Mouse (Mus musculus): ENCODE results near the gene Tspan18. TPM values are rescaled to one million over a fixed set of nuclear protein-coding genes. Genes with fewer than 3 reads are reported as not detected.

The Tspan18 gene
- polyA plus RNA-seq, 1 experiment from 2014 or later, result 20.7 TPM

- Histone ChIP-seq H3K27ac (replicated peaks) (no peak overlapping the region; the same call in 1 of the 2 replicates), H3K36me3 (replicated peaks) (peaks cover 18% of the 10 kb centered on the region), H3K4me1 (peaks cover 46% of the 10 kb centered on the region), H3K27me3 (replicated peaks; ENCODE audit: low read depth, poor library complexity, severe bottlenecking) (no peaks in the 10 kb centered on the region), H3K9me3 (no peaks in the 10 kb centered on the region), H3K4me3 (no peak overlapping the region)
- WGBS, result 87% methylated on average over 14 of the region's 14 CpGs
- DNase-seq (ENCODE audit: low spot score), result no peak
Measured at GRCm38 (mm10) chr2:93309724-93310413, 24.4 kb downstream of the Tspan18 start.

GRCm38 (mm10) chr2:93306898-93307297 is 27.4 kb downstream of the Tspan18 start:
- no peak overlapping the region for H3K4me3 ChIP-seq
- H3K27ac ChIP-seq (replicated peaks), result no peak overlapping the region
- WGBS, result 91% methylated on average over 4 of the region's 4 CpGs
- H3K4me1 ChIP-seq, result peaks cover 41% of the 10 kb centered on the region
- H3K27me3 ChIP-seq (replicated peaks; ENCODE audit: low read depth, poor library complexity, severe bottlenecking), result no peaks in the 10 kb centered on the region
- DNase-seq (ENCODE audit: low spot score), result no peak
- H3K36me3 ChIP-seq (replicated peaks), result peaks cover 14% of the 10 kb centered on the region
- H3K9me3 ChIP-seq, result no peaks in the 10 kb centered on the region

- no peaks in the 10 kb centered on the region for H3K27me3 ChIP-seq (replicated peaks; ENCODE audit: low read depth, poor library complexity, severe bottlenecking)
- WGBS, result 38% methylated on average over 4 of the region's 4 CpGs
- H3K4me3 ChIP-seq, result no peak overlapping the region
- peaks cover 25% of the 10 kb centered on the region for H3K4me1 ChIP-seq
- H3K36me3 ChIP-seq (replicated peaks), result 0 out of 2 replicates have a peak, but pooled peaks cover 8% of the 10 kb centered on the region
- no peak for DNase-seq (ENCODE audit: low spot score)
- H3K9me3 ChIP-seq, result no peaks in the 10 kb centered on the region
- peak overlapping the region; percentile 77 for H3K27ac ChIP-seq (replicated peaks)
Measured at GRCm38 (mm10) chr2:93304273-93304634, 30.1 kb downstream of the Tspan18 start.

DNA sequence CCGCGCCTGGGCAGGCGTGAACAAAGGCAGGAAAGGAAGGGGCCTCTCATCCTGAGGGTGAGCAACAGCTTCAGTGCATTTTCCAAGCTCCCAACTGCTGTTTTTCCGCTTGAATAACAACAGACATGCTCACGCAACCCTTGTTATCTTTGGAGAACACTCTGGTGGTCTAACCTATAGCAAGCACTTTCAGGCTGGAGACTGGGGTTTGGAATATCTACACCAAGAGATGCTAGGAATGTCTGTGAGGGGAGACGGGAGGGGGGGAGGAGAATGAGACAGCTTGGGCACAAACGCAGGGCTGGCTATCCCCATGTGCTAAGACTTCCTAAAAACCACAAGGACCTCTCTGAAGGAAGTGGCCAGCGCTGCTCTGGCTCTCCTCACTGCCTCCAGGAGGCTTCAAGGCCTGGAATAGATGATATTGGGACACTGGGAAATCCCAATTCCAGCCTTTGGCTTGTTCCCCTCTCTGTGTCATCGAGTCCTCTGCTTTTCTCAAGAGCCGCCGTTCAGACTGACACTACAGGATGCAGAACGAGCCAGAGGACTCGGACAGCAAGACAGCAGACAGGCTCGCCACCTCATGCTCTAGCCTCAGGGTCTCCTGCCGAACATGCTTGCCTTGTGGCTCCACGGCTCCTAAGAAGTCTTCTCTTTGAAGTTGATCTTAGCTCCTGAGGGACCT is 30.6 kb downstream of the Tspan18 start:
- H3K27me3 ChIP-seq (replicated peaks; ENCODE audit: low read depth, poor library complexity, severe bottlenecking), result no peaks in the 10 kb centered on the region
- 0 out of 2 replicates have a peak overlapping the region, but pooled peaks have one; percentile 2 for H3K4me3 ChIP-seq
- H3K9me3 ChIP-seq, result no peaks in the 10 kb centered on the region
- DNase-seq (ENCODE audit: low spot score), result peak; percentile 53
- peaks cover 22% of the 10 kb centered on the region for H3K4me1 ChIP-seq
- H3K27ac ChIP-seq (replicated peaks), result peak overlapping the region; percentile 77
- H3K36me3 ChIP-seq (replicated peaks), result 0 out of 2 replicates have a peak, but pooled peaks cover 6% of the 10 kb centered on the region
- WGBS, result 15% methylated on average over 16 of the region's 16 CpGs

DNA sequence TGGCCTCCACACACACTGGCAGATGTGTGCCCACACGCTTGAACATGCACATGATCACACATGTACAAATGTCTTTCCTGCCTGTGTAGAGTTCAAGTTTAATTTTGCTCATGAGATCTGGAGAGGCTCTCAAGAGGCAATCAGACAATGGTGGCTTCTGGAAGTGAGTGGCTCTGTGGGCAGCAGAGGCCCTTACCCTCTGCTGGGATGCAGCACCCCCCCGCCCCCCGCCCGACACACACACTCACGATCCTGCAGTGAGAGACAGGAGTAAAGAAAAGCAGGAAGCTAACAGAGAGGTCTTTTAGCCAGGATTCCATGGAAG is 31.1 kb downstream of the Tspan18 start:
- H3K36me3 ChIP-seq (replicated peaks), result 0 out of 2 replicates have a peak, but pooled peaks cover 6% of the 10 kb centered on the region
- peaks cover 22% of the 10 kb centered on the region for H3K4me1 ChIP-seq
- DNase-seq (ENCODE audit: low spot score), result no peak
- no peaks in the 10 kb centered on the region for H3K27me3 ChIP-seq (replicated peaks; ENCODE audit: low read depth, poor library complexity, severe bottlenecking)
- no peak overlapping the region for H3K4me3 ChIP-seq
- WGBS, result 33% methylated on average over 5 of the region's 5 CpGs
- no peaks in the 10 kb centered on the region for H3K9me3 ChIP-seq
- H3K27ac ChIP-seq (replicated peaks), result peak overlapping the region; percentile 77

DNA sequence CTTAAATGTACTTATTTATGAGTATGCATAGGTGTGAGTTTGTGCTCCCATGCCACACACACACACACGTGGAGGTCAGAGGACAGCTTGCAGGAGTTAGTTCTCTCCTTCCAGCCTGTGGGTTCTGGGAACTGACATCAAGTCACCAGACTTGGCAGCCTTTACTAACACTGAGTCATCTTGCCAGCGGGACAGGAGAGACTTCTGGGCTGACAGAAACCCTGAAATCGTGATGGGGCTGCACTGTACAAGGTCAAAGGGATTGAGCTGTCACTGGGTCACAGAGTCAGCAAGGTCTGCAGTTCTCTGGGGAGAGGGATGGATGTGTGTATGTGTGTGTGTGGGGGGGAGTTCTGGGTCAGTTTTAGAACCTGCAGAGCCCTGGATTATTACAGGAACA is 36.6 kb downstream of the Tspan18 start:
- H3K4me1 ChIP-seq, result peaks cover 2% of the 10 kb centered on the region; the same call in 1 of the 2 replicates
- H3K4me3 ChIP-seq, result no peak overlapping the region
- WGBS, result 85% methylated on average over 3 of the region's 3 CpGs
- DNase-seq (ENCODE audit: low spot score), result no peak
- H3K36me3 ChIP-seq (replicated peaks), result peaks cover 23% of the 10 kb centered on the region
- H3K27me3 ChIP-seq (replicated peaks; ENCODE audit: low read depth, poor library complexity, severe bottlenecking), result no peaks in the 10 kb centered on the region
- H3K27ac ChIP-seq (replicated peaks), result no peak overlapping the region
- peaks cover 7% of the 10 kb centered on the region; the same call in 1 of the 2 replicates for H3K9me3 ChIP-seq

DNA sequence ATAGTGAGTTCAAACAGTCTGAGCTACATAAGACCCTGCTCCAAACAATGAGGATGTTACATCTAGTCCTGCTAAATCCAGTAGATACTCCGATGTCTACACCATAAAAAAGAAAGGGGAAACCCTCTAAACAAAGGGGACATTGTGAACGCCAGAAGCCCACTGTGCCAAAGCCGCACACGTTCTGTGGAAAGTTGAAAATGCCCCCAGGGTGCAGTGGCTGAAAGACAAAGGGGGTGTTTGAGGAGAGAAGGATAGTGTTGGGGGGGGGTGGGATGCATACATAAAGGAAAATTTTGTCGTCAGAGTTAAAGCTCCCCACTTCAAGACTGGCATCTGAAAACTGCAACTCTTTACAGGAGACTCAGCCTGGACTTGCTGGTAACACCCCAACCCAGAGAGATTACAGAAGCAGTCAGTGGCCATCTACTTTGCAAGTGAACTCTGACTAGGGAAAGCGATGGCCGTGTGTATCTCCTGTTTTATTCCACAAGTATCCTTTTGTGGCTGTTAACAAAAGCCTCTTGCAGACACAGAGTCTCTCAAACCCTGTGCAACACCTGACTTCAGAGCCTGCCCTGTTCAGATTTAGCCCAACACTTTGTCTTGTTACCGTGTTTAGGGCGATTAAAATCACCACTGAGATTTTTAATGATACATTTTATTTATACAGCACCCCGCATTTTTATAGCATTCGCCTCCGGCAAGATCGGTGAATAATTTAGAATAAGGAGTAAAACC is 42.9 kb downstream of the Tspan18 start:
- peak; percentile 41 for DNase-seq (ENCODE audit: low spot score)
- 47% methylated on average over 13 of the region's 13 CpGs for WGBS

GRCm38 (mm10) chr2:93290345-93291118 is 43.8 kb downstream of the Tspan18 start:
- peak overlapping the region; percentile 73 for H3K27ac ChIP-seq (replicated peaks)
- H3K36me3 ChIP-seq (replicated peaks), result peaks cover 21% of the 10 kb centered on the region
- WGBS, result 20% methylated on average over 7 of the region's 7 CpGs
- DNase-seq (ENCODE audit: low spot score), result peak; percentile 41
- H3K9me3 ChIP-seq, result peaks cover 7% of the 10 kb centered on the region; the same call in 1 of the 2 replicates
- H3K27me3 ChIP-seq (replicated peaks; ENCODE audit: low read depth, poor library complexity, severe bottlenecking), result no peaks in the 10 kb centered on the region
- H3K4me1 ChIP-seq, result peaks cover 71% of the 10 kb centered on the region
- no peak overlapping the region for H3K4me3 ChIP-seq

More for the DNA sequence above, 42.9 kb downstream of the Tspan18 start:
- Histone ChIP-seq H3K27me3 (replicated peaks; ENCODE audit: low read depth, poor library complexity, severe bottlenecking) (no peaks in the 10 kb centered on the region), H3K4me3 (no peak overlapping the region), H3K27ac (replicated peaks) (peak overlapping the region; percentile 73), H3K4me1 (peaks cover 63% of the 10 kb centered on the region), H3K9me3 (peaks cover 7% of the 10 kb centered on the region; the same call in 1 of the 2 replicates), H3K36me3 (replicated peaks) (peaks cover 21% of the 10 kb centered on the region)

GRCm38 (mm10) chr2:93289161-93289560 is 45.1 kb downstream of the Tspan18 start:
- Histone ChIP-seq H3K4me1 (peaks cover 85% of the 10 kb centered on the region), H3K27ac (replicated peaks) (peak overlapping the region; percentile 40), H3K4me3 (no peak overlapping the region), H3K9me3 (peaks cover 5% of the 10 kb centered on the region; the same call in 1 of the 2 replicates), H3K36me3 (replicated peaks) (peaks cover 17% of the 10 kb centered on the region), H3K27me3 (replicated peaks; ENCODE audit: low read depth, poor library complexity, severe bottlenecking) (no peaks in the 10 kb centered on the region)
- 82% methylated on average over 10 of the region's 10 CpGs for WGBS
- no peak for DNase-seq (ENCODE audit: low spot score)

- 52% methylated on average over 4 of the region's 4 CpGs for WGBS
Measured at GRCm38 (mm10) chr2:93287348-93287747, 47.0 kb downstream of the Tspan18 start.

DNA sequence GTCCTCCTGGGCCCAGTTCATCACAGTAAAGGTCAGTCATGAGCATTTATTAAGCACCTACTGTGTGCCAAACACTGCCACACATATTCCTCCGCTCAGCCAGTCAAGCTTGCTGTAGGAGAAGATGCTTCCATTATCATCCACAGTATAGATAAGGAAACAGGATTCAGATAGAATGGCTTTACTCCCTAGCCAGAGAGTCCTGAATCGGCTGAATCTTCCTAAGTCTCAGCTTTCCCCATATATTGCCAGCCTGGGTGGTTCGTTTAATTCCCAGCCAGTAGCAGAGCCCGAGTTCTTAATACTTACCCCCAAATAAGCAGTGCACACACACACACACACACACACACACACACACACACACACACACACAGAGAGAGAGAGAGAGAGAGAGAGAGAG is 47.6 kb downstream of the Tspan18 start:
- 61% methylated on average over 4 of the region's 4 CpGs for WGBS
- Histone ChIP-seq H3K4me1 (peaks cover 98% of the 10 kb centered on the region), H3K9me3 (no peaks in the 10 kb centered on the region), H3K27me3 (replicated peaks; ENCODE audit: low read depth, poor library complexity, severe bottlenecking) (no peaks in the 10 kb centered on the region), H3K36me3 (replicated peaks) (no peaks in the 10 kb centered on the region), H3K27ac (replicated peaks) (peak overlapping the region; percentile 83), H3K4me3 (no peak overlapping the region)
- no peak for DNase-seq (ENCODE audit: low spot score)

More at GRCm38 (mm10) chr2:93287348-93287747, 47.0 kb downstream of the Tspan18 start:
- peaks cover 98% of the 10 kb centered on the region for H3K4me1 ChIP-seq
- peaks cover under 1% of the 10 kb centered on the region; the same call in 1 of the 2 replicates for H3K36me3 ChIP-seq (replicated peaks)
- no peak overlapping the region for H3K4me3 ChIP-seq
- H3K27ac ChIP-seq (replicated peaks), result peak overlapping the region; percentile 83
- no peaks in the 10 kb centered on the region for H3K9me3 ChIP-seq
- no peaks in the 10 kb centered on the region for H3K27me3 ChIP-seq (replicated peaks; ENCODE audit: low read depth, poor library complexity, severe bottlenecking)
- no peak for DNase-seq (ENCODE audit: low spot score)

DNA sequence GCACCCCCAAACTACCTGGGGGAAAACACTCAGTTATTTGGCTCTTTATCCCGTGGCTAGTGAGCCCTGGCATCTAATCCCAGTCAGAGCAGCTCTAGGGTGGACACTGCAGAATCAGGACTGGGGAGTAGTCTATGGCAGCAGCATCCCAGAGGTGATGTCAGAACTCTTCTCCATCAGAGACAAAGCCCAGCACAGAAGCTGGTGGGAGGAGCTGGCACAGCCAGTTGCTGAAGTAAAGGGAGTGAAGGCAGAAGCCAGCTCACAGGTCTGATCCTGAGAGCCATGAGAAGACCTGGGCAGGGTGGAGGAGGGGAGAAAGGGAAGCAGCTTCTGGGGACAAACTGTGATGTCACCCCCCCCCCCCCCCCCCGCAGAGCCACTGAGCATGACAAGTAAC is 48.0 kb downstream of the Tspan18 start:
- DNase-seq (ENCODE audit: low spot score), result no peak
- WGBS, result 30% methylated on average over 2 of the region's 2 CpGs
- Histone ChIP-seq H3K36me3 (replicated peaks) (no peaks in the 10 kb centered on the region), H3K27ac (replicated peaks) (peak overlapping the region; percentile 83), H3K4me1 (peaks cover 97% of the 10 kb centered on the region), H3K4me3 (no peak overlapping the region), H3K9me3 (no peaks in the 10 kb centered on the region), H3K27me3 (replicated peaks; ENCODE audit: low read depth, poor library complexity, severe bottlenecking) (no peaks in the 10 kb centered on the region)
